Mouse (Mus musculus): ENCODE results near the gene Nod2. TPM values are rescaled to one million over a fixed set of nuclear protein-coding genes. Genes with fewer than 3 reads are reported as not detected.

Nod2 gene
- total RNA-seq, 2 experiments from 2014 or later: 0.66 to 0.73 TPM

DNA sequence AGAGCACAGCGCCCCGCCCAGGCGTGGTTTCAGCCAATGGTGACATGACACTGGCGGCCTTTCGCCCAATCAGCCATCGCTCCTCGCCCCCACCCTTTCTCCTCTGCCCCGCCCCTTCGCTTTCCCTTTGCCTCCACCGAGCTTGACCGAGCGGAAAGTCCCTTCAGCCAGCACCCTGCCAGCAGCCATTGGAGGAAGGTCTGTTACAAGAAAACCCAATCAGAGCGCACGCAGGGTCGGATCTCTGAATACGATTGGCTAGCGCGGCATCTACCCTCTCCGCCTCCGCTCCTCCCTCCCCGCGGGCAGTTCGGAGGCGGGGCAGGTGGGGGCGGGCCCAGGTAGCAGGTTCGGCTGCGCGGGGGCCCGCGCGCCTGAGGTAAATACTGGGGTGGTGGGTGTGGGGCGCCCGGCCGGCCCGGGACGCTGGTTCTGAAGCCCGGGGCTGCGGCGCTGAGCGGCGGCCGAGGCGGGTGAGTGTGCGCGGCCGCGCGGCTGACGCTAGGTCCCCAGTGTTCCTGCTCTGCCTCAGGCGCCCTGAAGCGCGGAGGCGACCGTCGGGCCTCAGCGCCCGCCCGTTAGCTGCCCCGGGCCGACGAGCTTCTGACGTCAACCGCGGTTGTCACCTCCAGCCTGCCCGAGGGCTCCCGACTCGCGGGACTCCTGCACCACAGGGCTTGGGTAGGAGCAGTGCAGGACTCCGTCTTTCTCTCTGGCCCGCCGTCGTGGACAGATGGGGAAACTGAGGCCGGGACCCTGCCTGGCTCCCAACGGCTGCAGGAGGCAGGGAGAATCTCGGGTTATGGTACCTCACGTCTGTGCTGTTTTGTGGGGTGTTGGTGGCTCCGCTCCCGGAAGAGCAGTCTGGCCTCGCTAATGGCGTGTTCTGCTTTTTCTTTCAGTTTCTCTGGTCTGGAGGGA, 49.9 kb downstream of the Nod2 start, which contains the start of gene Cyld:
Gene Cyld (plus strand): TSS at position 308 of the 921 bp plus-strand sequence.
- intact Hi-C loops (cut with DNase I; ENCODE audit: low total_unique reads): no loop called here
- DNase-seq: peak; percentile 99

DNA sequence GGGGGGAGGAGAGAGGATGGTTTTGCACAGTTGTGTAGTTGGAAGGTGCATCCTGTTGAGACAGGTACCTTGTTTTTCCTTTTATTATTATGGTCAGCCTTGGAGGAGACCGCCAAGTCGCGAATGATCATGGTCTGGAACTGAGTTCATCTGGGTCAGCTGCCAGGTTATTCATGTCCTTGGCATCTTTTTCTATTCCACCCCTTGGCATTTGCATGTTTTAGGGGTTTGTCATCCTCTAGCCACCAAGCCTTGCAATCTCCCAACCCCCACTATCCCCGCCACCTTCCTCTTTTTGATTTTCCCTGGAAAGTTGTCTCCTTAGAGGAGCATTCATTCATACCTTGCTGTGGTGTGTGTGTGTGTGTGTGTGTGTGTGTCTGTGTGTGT, 50.5 kb downstream of the Nod2 start:
- intact Hi-C loops (cut with DNase I; ENCODE audit: low total_unique reads): no loop called here
- no peak for DNase-seq

GRCm38 (mm10) chr8:88698048-88698447, 50.9 kb downstream of the Nod2 start:
- intact Hi-C loops (cut with DNase I; ENCODE audit: low total_unique reads): no loop called here

DNA sequence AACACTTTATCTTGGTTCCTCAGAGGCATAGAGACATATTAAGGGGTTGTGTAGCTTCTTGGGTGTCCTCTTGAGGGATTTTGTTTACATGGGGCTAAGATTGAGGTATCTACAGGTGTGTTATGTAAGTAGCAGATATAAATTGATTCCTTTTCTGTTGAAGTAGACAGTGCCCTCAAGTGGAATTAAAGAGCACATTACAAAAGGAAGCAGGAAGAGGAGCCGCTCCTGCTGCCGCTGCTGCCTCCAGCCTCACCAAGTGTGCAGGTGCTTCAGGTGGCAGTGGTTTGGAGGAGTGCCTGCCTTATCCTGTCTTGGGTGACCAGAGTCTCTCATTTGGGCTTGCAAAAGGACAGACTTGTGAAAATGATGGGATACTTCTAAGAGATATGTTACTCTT, 54.5 kb downstream of the Nod2 start:
- intact Hi-C loops (cut with DNase I; ENCODE audit: low total_unique reads): loop anchor here (5.0 kb wide), 1 partner anchor 69 kb away; no protein-coding TSS in a partner anchor
- DNase-seq: no peak

More at GRCm38 (mm10) chr8:88698048-88698447, 50.9 kb downstream of the Nod2 start:
- no peak for DNase-seq

GRCm38 (mm10) chr8:88702816-88703215, 55.7 kb downstream of the Nod2 start:
- DNase-seq: no peak
- intact Hi-C loops (cut with DNase I; ENCODE audit: low total_unique reads): loop anchor here (5.0 kb wide), 1 partner anchor 71 kb away; no protein-coding TSS in a partner anchor

GRCm38 (mm10) chr8:88723256-88723963, 76.3 kb downstream of the Nod2 start:
- intact Hi-C loops (cut with DNase I; ENCODE audit: low total_unique reads): no loop called here

More at GRCm38 (mm10) chr8:88723256-88723963, 76.3 kb downstream of the Nod2 start:
- DNase-seq: no peak

Other genes starting within 250 kb of the Nod2 start
- gene Nkd1, start 126.0 kb upstream of the Nod2 start, total RNA-seq (2021): 1 to 10 TPM; 3.1 to 4.5 TPM
- gene Snx20, start 11.2 kb upstream of the Nod2 start, total RNA-seq (2021): under 1 TPM; 0.23 to 0.40 TPM
- gene Cyld, start 49.7 kb downstream of the Nod2 start, total RNA-seq (2021): 10 to 100 TPM; 10.4 to 11.7 TPM